Comparison of ENCODE assay signal across 8 mouse cellular contexts in the genomic region with DNA sequence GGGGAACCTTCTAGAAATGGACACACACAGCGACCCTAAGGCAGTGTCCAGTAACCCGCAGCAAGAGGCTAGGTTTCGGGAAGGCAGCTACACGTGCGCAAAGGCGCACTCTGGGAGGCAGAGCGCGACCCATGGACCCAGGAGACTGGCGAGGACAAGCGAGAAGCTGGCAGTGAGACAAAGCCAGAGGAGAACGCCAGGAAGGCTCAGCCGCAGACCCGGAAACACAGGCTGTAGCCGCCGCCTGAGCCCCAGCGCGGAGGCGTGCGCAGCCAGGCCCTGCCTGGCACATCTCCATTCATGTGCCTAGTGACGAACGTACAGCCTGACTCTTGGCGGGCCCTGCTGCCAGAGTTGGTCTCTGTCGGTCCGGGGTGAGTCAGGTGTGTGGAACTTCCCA. TPM values are rescaled to one million over a fixed set of nuclear protein-coding genes. Genes with fewer than 3 reads are reported as not detected.
DNase-seq lines count a peak whose midpoint lies in the region; ATAC-seq lines count a peak whose summit lies in the region.

No protein-coding gene starts in this region.

- H3K4me3 ChIP-seq in embryonic facial prominence, embryonic 12.5 days = no peak overlapping the region; the same call in 1 of the 2 replicates
- H3K4me3 ChIP-seq in heart, embryonic 13.5 days = peak overlapping the region; percentile 67
- H3K4me3 ChIP-seq in stomach, embryonic 14.5 days (ENCODE audit: low read depth, low read length) = 0 out of 2 replicates have a peak overlapping the region, but pooled peaks have one; percentile 40

- peak overlapping the region; percentile 96 for H3K27ac ChIP-seq in embryonic facial prominence, embryonic 12.5 days
- peak overlapping the region; percentile 91 for H3K27ac ChIP-seq in heart, embryonic 13.5 days (replicated peaks)
- H3K27ac ChIP-seq in stomach, embryonic 14.5 days (ENCODE audit: low read length) = peak overlapping the region; percentile 63; the same call in 1 of the 2 replicates

- H3K27me3 ChIP-seq in embryonic facial prominence, embryonic 12.5 days = peaks cover 82% of the 10 kb centered on the region
- peaks cover 98% of the 10 kb centered on the region for H3K27me3 ChIP-seq in heart, embryonic 13.5 days (replicated peaks)
- H3K27me3 ChIP-seq in stomach, embryonic 14.5 days (ENCODE audit: control insufficient read depth, insufficient read depth, low read length) = 0 out of 2 replicates have a peak, but pooled peaks cover 4% of the 10 kb centered on the region

- no peaks in the 10 kb centered on the region for H3K36me3 ChIP-seq in embryonic facial prominence, embryonic 12.5 days
- H3K36me3 ChIP-seq in heart, embryonic 13.5 days = no peaks in the 10 kb centered on the region
- H3K36me3 ChIP-seq in stomach, embryonic 14.5 days (ENCODE audit: control insufficient read depth, insufficient read depth, low read length) = no peaks in the 10 kb centered on the region

- H3K4me1 ChIP-seq in embryonic facial prominence, embryonic 12.5 days = peaks cover 57% of the 10 kb centered on the region
- H3K4me1 ChIP-seq in heart, embryonic 13.5 days = peaks cover 69% of the 10 kb centered on the region
- peaks cover 10% of the 10 kb centered on the region for H3K4me1 ChIP-seq in stomach, embryonic 14.5 days (ENCODE audit: control insufficient read depth, insufficient read depth, low read length)

- peak overlapping the region; percentile 59 for H3K4me2 ChIP-seq in embryonic facial prominence, embryonic 12.5 days (replicated peaks)
- H3K4me2 ChIP-seq in heart, embryonic 13.5 days = peak overlapping the region; percentile 78
- H3K4me2 ChIP-seq in stomach, embryonic 14.5 days (replicated peaks; ENCODE audit: low read depth, low read length) = peak overlapping the region; percentile 53

- ATAC-seq in embryonic facial prominence, embryonic 12.5 days (ENCODE audit: insufficient number of reproducible peaks, insufficient read depth, low FRiP score, low TSS enrichment) = no peak
- ATAC-seq in heart, embryonic 13.5 days (ENCODE audit: extremely low read depth, insufficient number of reproducible peaks, low FRiP score, low TSS enrichment) = no peak
- no peak for ATAC-seq in stomach, embryonic 14.5 days (ENCODE audit: insufficient number of reproducible peaks, insufficient read depth, low FRiP score, low read depth)
- no peak for ATAC-seq in erythroblast, adult 5-6 weeks (replicated peaks; ENCODE audit: low FRiP score, poor library complexity, severe bottlenecking)

- WGBS in embryonic facial prominence, embryonic 12.5 days = 5% methylated on average over 24 of the region's 24 CpGs
- 10% methylated on average over 24 of the region's 24 CpGs for WGBS in heart, embryonic 13.5 days
- 16% methylated on average over 24 of the region's 24 CpGs for WGBS in stomach, embryonic 14.5 days

- H3K9me3 ChIP-seq in embryonic facial prominence, embryonic 12.5 days = no peaks in the 10 kb centered on the region
- no peaks in the 10 kb centered on the region for H3K9me3 ChIP-seq in heart, embryonic 13.5 days
- H3K9me3 ChIP-seq in stomach, embryonic 14.5 days (ENCODE audit: control insufficient read depth, low read depth, low read length) = no peaks in the 10 kb centered on the region

- peak; percentile 93 for DNase-seq in 3134 (ENCODE audit: extremely low read depth, insufficient read length, low spot score)
- DNase-seq in CD4-positive helper T cell, adult 2 months (ENCODE audit: low read depth, low spot score) = peak; percentile 85
- peak; percentile 63 for DNase-seq in kidney, adult 9 months
- DNase-seq in lung, postnatal 14 days = peak; percentile 69

- no peak overlapping the region for H3K9ac ChIP-seq in embryonic facial prominence, embryonic 12.5 days
- H3K9ac ChIP-seq in heart, embryonic 13.5 days = peak overlapping the region; percentile 88
- H3K9ac ChIP-seq in stomach, embryonic 14.5 days (replicated peaks; ENCODE audit: low read depth, low read length) = no peak overlapping the region

RNA-seq across cellular contexts. Expression of a gene that starts 30.9 kb away (rescaled TPM):
- 20.6 TPM in 2 replicates for polyA plus RNA-seq in embryonic facial prominence, embryonic 12.5 days (2016; fragmentation: Nextera tagmentation; extraction: Ambion mirVana)
- polyA plus RNA-seq in heart, embryonic 13.5 days (2015; fragmentation: Nextera tagmentation; extraction: Ambion mirVana) = 14.2 and 14.5 TPM in 2 replicates
- 20.6 and 21.2 TPM in 2 replicates for polyA plus RNA-seq in stomach, embryonic 14.5 days (2014; fragmentation: Nextera tagmentation; extraction: Ambion mirVana)
- 11.0 and 11.9 TPM in 2 replicates for total RNA-seq in erythroblast, adult 5-6 weeks (2015; ENCODE audit: low replicate concordance)
- 8.7 and 9.8 TPM in 2 replicates for total RNA-seq in erythroblast, adult 5-6 weeks (2017; ENCODE audit: low replicate concordance)
